Mouse (Mus musculus): ENCODE measurements around the gene Gm21887. TPM values are rescaled to one million over a fixed set of nuclear protein-coding genes. Genes with fewer than 3 reads are reported as not detected.

Gene Gm21887
- total RNA-seq (2023) = 100 to 1,000 TPM; 242 to 299 TPM

GRCm38 (mm10) chrX:170009016-170009750 lies at the start of gene Gm21887:
TSS of gene Gm21887 (plus strand) at chrX:170009659.

Other genes with a start within 250 kb of the Gm21887 start
- not detected for gene 4933400A11Rik, start 230.0 kb upstream of the Gm21887 start, total RNA-seq (2023)